ENCODE assay signal across 26 mouse cellular contexts in the genomic region with DNA sequence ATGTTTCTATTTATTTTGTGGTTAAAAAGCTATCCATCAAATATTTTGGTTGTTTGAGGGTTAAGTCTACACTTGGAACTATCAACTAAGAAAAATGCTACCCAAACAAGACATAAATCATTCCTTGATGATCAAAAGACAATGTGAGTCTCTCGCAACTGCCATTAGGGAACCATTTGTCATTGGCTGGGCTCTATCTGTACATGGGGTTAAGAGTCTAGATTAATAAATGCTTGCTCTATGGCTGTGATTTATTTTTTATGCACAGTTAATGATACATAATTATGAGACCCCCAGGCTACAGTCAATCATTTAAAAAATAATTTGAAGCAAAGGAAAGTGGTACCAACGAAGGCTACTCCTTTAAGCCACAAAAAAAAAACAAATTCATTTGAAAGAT. TPM values are rescaled to one million over a fixed set of nuclear protein-coding genes. Genes with fewer than 3 reads are reported as not detected.
A peak's percentile ranks its signal among the peaks of the same experiment; 100 is the strongest.
DNase-seq lines count a peak whose midpoint lies in the region; ATAC-seq and TF ChIP-seq lines count a peak whose summit lies in the region.
"Had no signal": no experiment of that assay in that cellular context is flagged by ENCODE, and none has a peak within 500 bp of the region (broad histone marks: within the 10 kb centered on the region; RNA-seq: fewer than 3 reads in every experiment).

No protein-coding gene starts in this region.

- no peak overlapping the region for H3K9ac ChIP-seq in heart, embryonic 11.5 days (ENCODE audit: low read depth, low read length)
- H3K9ac ChIP-seq in heart, embryonic 16.5 days (ENCODE audit: low read length) = no peak overlapping the region
- H3K9ac ChIP-seq in midbrain, embryonic 15.5 days = no peak overlapping the region
- no peak overlapping the region for H3K9ac ChIP-seq in midbrain, postnatal 0 days (replicated peaks; ENCODE audit: low read length, poor library complexity, severe bottlenecking)
- H3K9ac ChIP-seq: embryonic facial prominence, embryonic 13.5 days; forebrain, embryonic 12.5 days; kidney, embryonic 15.5 days; limb, embryonic 13.5 days; lung, embryonic 15.5 days; neural tube, embryonic 12.5 days had no signal

- H3K27ac ChIP-seq in heart, embryonic 11.5 days (ENCODE audit: low read depth, low read length) = peak overlapping the region; percentile 35; the same call in 1 of the 2 replicates
- H3K27ac ChIP-seq in heart, embryonic 16.5 days (ENCODE audit: low read length) = peak overlapping the region; percentile 53; the same call in 1 of the 2 replicates
- no peak overlapping the region for H3K27ac ChIP-seq in midbrain, embryonic 15.5 days
- H3K27ac ChIP-seq in midbrain, postnatal 0 days (ENCODE audit: low read depth, low read length) = no peak overlapping the region
- H3K27ac ChIP-seq: embryonic facial prominence, embryonic 13.5 days; kidney, embryonic 15.5 days; limb, embryonic 13.5 days; lung, embryonic 15.5 days; midbrain, embryonic 10.5 days; neural tube, embryonic 12.5 days; stomach, postnatal 0 days had no signal

- DNase-seq in heart, postnatal 25 days (ENCODE audit: low spot score) = no peak
- DNase-seq in heart, adult 9 months (ENCODE audit: low spot score in 2 of 2) = no peak
- no peak for DNase-seq in midbrain, postnatal 0 days (ENCODE audit: low spot score)
- DNase-seq: adrenal gland, postnatal 25 days; B cell, adult 2 months; cerebellum, adult 18-20 months; cerebellum, postnatal 10 days; kidney, adult 18-20 months; kidney, postnatal 25 days; right cerebral cortex, postnatal 4 days; thymus, adult 18-20 months; thymus, postnatal 25 days had no signal

- H3K4me3 ChIP-seq in heart, embryonic 11.5 days (ENCODE audit: low read depth, low read length) = no peak overlapping the region
- H3K4me3 ChIP-seq in heart, embryonic 16.5 days (ENCODE audit: low read length) = no peak overlapping the region
- no peak overlapping the region for H3K4me3 ChIP-seq in midbrain, embryonic 15.5 days
- H3K4me3 ChIP-seq in midbrain, postnatal 0 days (ENCODE audit: low read depth, low read length) = no peak overlapping the region
- H3K4me3 ChIP-seq: embryonic facial prominence, embryonic 13.5 days; erythroblast, embryonic 14.5 days; forebrain, embryonic 12.5 days; kidney, embryonic 15.5 days; limb, embryonic 13.5 days; lung, embryonic 15.5 days; midbrain, embryonic 10.5 days; neural tube, embryonic 12.5 days had no signal

- H3K9me3 ChIP-seq in heart, embryonic 11.5 days (replicated peaks; ENCODE audit: control insufficient read depth, low read length) = no peaks in the 10 kb centered on the region
- H3K9me3 ChIP-seq in heart, embryonic 16.5 days (replicated peaks; ENCODE audit: control insufficient read depth, low read length) = no peaks in the 10 kb centered on the region
- no peaks in the 10 kb centered on the region for H3K9me3 ChIP-seq in midbrain, embryonic 15.5 days
- no peaks in the 10 kb centered on the region for H3K9me3 ChIP-seq in midbrain, postnatal 0 days (ENCODE audit: low read length)
- H3K9me3 ChIP-seq: embryonic facial prominence, embryonic 13.5 days; forebrain, embryonic 12.5 days; kidney, embryonic 15.5 days; limb, embryonic 13.5 days; lung, embryonic 15.5 days; midbrain, embryonic 10.5 days; neural tube, embryonic 12.5 days had no signal

- intact Hi-C loops in heart, postnatal 25 days (cut with DNase I) = no loop called here

- no peaks in the 10 kb centered on the region for H3K36me3 ChIP-seq in heart, embryonic 11.5 days (ENCODE audit: control insufficient read depth, insufficient read depth, low read length)
- H3K36me3 ChIP-seq in heart, embryonic 16.5 days (ENCODE audit: control insufficient read depth, insufficient read depth) = no peaks in the 10 kb centered on the region
- H3K36me3 ChIP-seq in midbrain, embryonic 15.5 days (replicated peaks) = no peaks in the 10 kb centered on the region
- no peaks in the 10 kb centered on the region for H3K36me3 ChIP-seq in midbrain, postnatal 0 days (ENCODE audit: insufficient read depth, low read length)
- H3K36me3 ChIP-seq: embryonic facial prominence, embryonic 13.5 days; forebrain, embryonic 12.5 days; kidney, embryonic 15.5 days; limb, embryonic 13.5 days; lung, embryonic 15.5 days; midbrain, embryonic 10.5 days; neural tube, embryonic 12.5 days had no signal

- TF ChIP-seq CTCF in midbrain, postnatal 0 days (IDR thresholded peaks at IDR 0.05) = no peak

- peaks cover 2% of the 10 kb centered on the region; the same call in 1 of the 2 replicates for H3K4me1 ChIP-seq in heart, embryonic 11.5 days (ENCODE audit: control insufficient read depth, insufficient read depth, low read length)
- H3K4me1 ChIP-seq in heart, embryonic 16.5 days (ENCODE audit: control insufficient read depth, insufficient read depth, low read length) = peaks cover 13% of the 10 kb centered on the region
- H3K4me1 ChIP-seq in midbrain, embryonic 15.5 days = peaks cover 6% of the 10 kb centered on the region
- H3K4me1 ChIP-seq in midbrain, postnatal 0 days (ENCODE audit: insufficient read depth, low read length) = no peaks in the 10 kb centered on the region
- H3K4me1 ChIP-seq: kidney, embryonic 15.5 days; midbrain, embryonic 10.5 days; neural tube, embryonic 12.5 days had no signal

- no peak overlapping the region for H3K4me2 ChIP-seq in heart, embryonic 11.5 days
- H3K4me2 ChIP-seq in heart, embryonic 16.5 days (ENCODE audit: low read depth, low read length) = no peak overlapping the region
- H3K4me2 ChIP-seq in midbrain, embryonic 15.5 days = no peak overlapping the region
- no peak overlapping the region for H3K4me2 ChIP-seq in midbrain, postnatal 0 days (ENCODE audit: low read depth, low read length, poor library complexity, severe bottlenecking)
- H3K4me2 ChIP-seq: embryonic facial prominence, embryonic 13.5 days; kidney, embryonic 15.5 days; liver, embryonic 11.5 days; lung, embryonic 15.5 days; neural tube, embryonic 12.5 days had no signal

- 72% methylated on average over 2 of the region's 2 CpGs for WGBS in heart, embryonic 11.5 days (ENCODE audit: insufficient replicate concordance)
- 64% methylated on average over 2 of the region's 2 CpGs for WGBS in heart, embryonic 16.5 days
- 52% methylated on average over 2 of the region's 2 CpGs for WGBS in midbrain, embryonic 15.5 days
- 44% methylated on average over 2 of the region's 2 CpGs for WGBS in midbrain, postnatal 0 days

- no peaks in the 10 kb centered on the region for H3K27me3 ChIP-seq in heart, embryonic 11.5 days (ENCODE audit: control insufficient read depth, insufficient read depth, low read length)
- no peaks in the 10 kb centered on the region for H3K27me3 ChIP-seq in heart, embryonic 16.5 days (ENCODE audit: control insufficient read depth, insufficient read depth, low read length)
- H3K27me3 ChIP-seq in midbrain, embryonic 15.5 days (replicated peaks) = no peaks in the 10 kb centered on the region
- no peaks in the 10 kb centered on the region for H3K27me3 ChIP-seq in midbrain, postnatal 0 days (ENCODE audit: insufficient read depth, low read length)
- H3K27me3 ChIP-seq: embryonic facial prominence, embryonic 13.5 days; forebrain, embryonic 12.5 days; kidney, embryonic 15.5 days; limb, embryonic 13.5 days; lung, embryonic 15.5 days; neural tube, embryonic 12.5 days had no signal

- ATAC-seq in heart, embryonic 11.5 days (replicated peaks; ENCODE audit: insufficient number of reproducible peaks, low FRiP score, low TSS enrichment) = no peak
- no peak for ATAC-seq in heart, embryonic 16.5 days (replicated peaks; ENCODE audit: extremely low read depth, insufficient read depth, low FRiP score)
- 0 out of 2 replicates have a peak, but pooled peaks have one; percentile 50 for ATAC-seq in midbrain, embryonic 15.5 days (replicated peaks)
- no peak for ATAC-seq in midbrain, postnatal 0 days (ENCODE audit: low FRiP score)
- ATAC-seq: hindbrain, embryonic 16.5 days had no signal

RNA-seq across cellular contexts. Expression of a gene that starts 23.7 kb away (rescaled TPM):
- polyA plus RNA-seq in heart, embryonic 11.5 days (2014; fragmentation: Nextera tagmentation; extraction: Ambion mirVana) = 62.8 and 74.4 TPM in 2 replicates
- 10 to 100 TPM; 50.5 to 51.0 TPM for total RNA-seq in heart, postnatal 25 days (2021)
- polyA plus RNA-seq in heart, embryonic 16.5 days (2015; fragmentation: Nextera tagmentation; extraction: Ambion mirVana) = 88.9 and 92.1 TPM in 2 replicates
- 27.7 TPM in 2 replicates for polyA plus RNA-seq in midbrain, embryonic 15.5 days (2015; fragmentation: Nextera tagmentation; extraction: Ambion mirVana)
- total RNA-seq in midbrain, postnatal 0 days (2014; rRNA removed) = 42.1 and 56.7 TPM in 2 replicates
- 32.9 and 34.2 TPM in 2 replicates for polyA plus RNA-seq in midbrain, postnatal 0 days (2015; fragmentation: Nextera tagmentation; extraction: Ambion mirVana)
- polyA plus RNA-seq: erythroblast, embryonic 14.5 days had no signal

Comparison
In these comparisons a context has a peak if more than half of its experiments do, and no peak if none do; other contexts are left out.
1. H3K27ac ChIP-seq: peak in heart, embryonic 11.5 days (single experiment) and heart, embryonic 16.5 days (single experiment); none in midbrain, embryonic 15.5 days (single experiment) and midbrain, postnatal 0 days (single experiment).